Mouse (Mus musculus): ENCODE data around the gene Gpam. TPM values are rescaled to one million over a fixed set of nuclear protein-coding genes. Genes with fewer than 3 reads are reported as not detected.

Gene Gpam
- polyA plus RNA-seq, 1 experiment from 2014 or later, result 22.4 TPM

- 89% methylated on average over 3 of the region's 3 CpGs for WGBS
- no peaks in the 10 kb centered on the region for H3K27me3 ChIP-seq (ENCODE audit: poor library complexity, severe bottlenecking)
- peaks cover 7% of the 10 kb centered on the region; the same call in 1 of the 2 replicates for H3K9me3 ChIP-seq
- H3K36me3 ChIP-seq (replicated peaks), result no peaks in the 10 kb centered on the region
- H3K4me1 ChIP-seq, result peaks cover 17% of the 10 kb centered on the region
- H3K4me3 ChIP-seq, result no peak overlapping the region
- H3K27ac ChIP-seq, result no peak overlapping the region
- DNase-seq (ENCODE audit: extremely low spot score, low spot score), result no peak
Observed at GRCm38 (mm10) chr19:55135918-55136317, 8.9 kb upstream of the Gpam start.

GRCm38 (mm10) chr19:55134521-55134920 lies 7.5 kb upstream of the Gpam start:
- Histone ChIP-seq H3K4me3 (no peak overlapping the region), H3K36me3 (replicated peaks) (no peaks in the 10 kb centered on the region), H3K9me3 (peaks cover 8% of the 10 kb centered on the region; the same call in 1 of the 2 replicates), H3K27me3 (ENCODE audit: poor library complexity, severe bottlenecking) (no peaks in the 10 kb centered on the region), H3K4me1 (peaks cover 15% of the 10 kb centered on the region), H3K27ac (no peak overlapping the region)
- WGBS, result 91% methylated on average over 9 of the region's 9 CpGs
- no peak for DNase-seq (ENCODE audit: extremely low spot score, low spot score)

GRCm38 (mm10) chr19:55132476-55132875 lies 5.4 kb upstream of the Gpam start:
- Histone ChIP-seq H3K9me3 (peaks cover 8% of the 10 kb centered on the region; the same call in 1 of the 2 replicates), H3K4me1 (peaks cover 9% of the 10 kb centered on the region), H3K36me3 (replicated peaks) (no peaks in the 10 kb centered on the region), H3K27me3 (ENCODE audit: poor library complexity, severe bottlenecking) (no peaks in the 10 kb centered on the region), H3K27ac (no peak overlapping the region), H3K4me3 (no peak overlapping the region)
- WGBS, result 83% methylated on average over 3 of the region's 3 CpGs
- no peak for DNase-seq (ENCODE audit: extremely low spot score, low spot score)

GRCm38 (mm10) chr19:55131747-55132146 lies 4.7 kb upstream of the Gpam start:
- H3K4me3 ChIP-seq, result no peak overlapping the region
- H3K9me3 ChIP-seq, result peaks cover 8% of the 10 kb centered on the region; the same call in 1 of the 2 replicates
- H3K27ac ChIP-seq, result no peak overlapping the region
- 57% methylated on average over 1 of the region's 1 CpGs for WGBS
- no peak for DNase-seq (ENCODE audit: extremely low spot score, low spot score)
- H3K4me1 ChIP-seq, result peaks cover 11% of the 10 kb centered on the region
- H3K36me3 ChIP-seq (replicated peaks), result no peaks in the 10 kb centered on the region
- H3K27me3 ChIP-seq (ENCODE audit: poor library complexity, severe bottlenecking), result no peaks in the 10 kb centered on the region

GRCm38 (mm10) chr19:55128469-55128868 lies 1.4 kb upstream of the Gpam start:
- Histone ChIP-seq H3K4me1 (peaks cover 15% of the 10 kb centered on the region), H3K36me3 (replicated peaks) (no peaks in the 10 kb centered on the region), H3K4me3 (no peak overlapping the region), H3K27ac (no peak overlapping the region), H3K27me3 (ENCODE audit: poor library complexity, severe bottlenecking) (no peaks in the 10 kb centered on the region), H3K9me3 (peaks cover 8% of the 10 kb centered on the region; the same call in 1 of the 2 replicates)
- 94% methylated on average over 1 of the region's 1 CpGs for WGBS
- DNase-seq (ENCODE audit: extremely low spot score, low spot score), result no peak

GRCm38 (mm10) chr19:55125456-55125855 lies 1.6 kb downstream of the Gpam start:
- H3K36me3 ChIP-seq (replicated peaks), result no peaks in the 10 kb centered on the region
- H3K4me3 ChIP-seq, result no peak overlapping the region
- H3K4me1 ChIP-seq, result peaks cover 46% of the 10 kb centered on the region
- no peak for DNase-seq (ENCODE audit: extremely low spot score, low spot score)
- 89% methylated on average over 3 of the region's 3 CpGs for WGBS
- no peaks in the 10 kb centered on the region for H3K9me3 ChIP-seq
- H3K27ac ChIP-seq, result no peak overlapping the region
- H3K27me3 ChIP-seq (ENCODE audit: poor library complexity, severe bottlenecking), result no peaks in the 10 kb centered on the region

GRCm38 (mm10) chr19:55123001-55123536 lies 4.0 kb downstream of the Gpam start:
- Histone ChIP-seq H3K36me3 (replicated peaks) (no peaks in the 10 kb centered on the region), H3K9me3 (no peaks in the 10 kb centered on the region), H3K4me1 (peaks cover 51% of the 10 kb centered on the region), H3K4me3 (no peak overlapping the region), H3K27me3 (ENCODE audit: poor library complexity, severe bottlenecking) (no peaks in the 10 kb centered on the region), H3K27ac (peak overlapping the region; percentile 82)
- 47% methylated on average over 11 of the region's 11 CpGs for WGBS
- DNase-seq (ENCODE audit: extremely low spot score, low spot score), result peak; percentile 40

- 87% methylated on average over 4 of the region's 4 CpGs for WGBS
- no peaks in the 10 kb centered on the region for H3K9me3 ChIP-seq
- no peaks in the 10 kb centered on the region for H3K36me3 ChIP-seq (replicated peaks)
- no peaks in the 10 kb centered on the region for H3K27me3 ChIP-seq (ENCODE audit: poor library complexity, severe bottlenecking)
- peak overlapping the region; percentile 82 for H3K27ac ChIP-seq
- DNase-seq (ENCODE audit: extremely low spot score, low spot score), result no peak
- H3K4me1 ChIP-seq, result peaks cover 48% of the 10 kb centered on the region
- no peak overlapping the region for H3K4me3 ChIP-seq
Observed at GRCm38 (mm10) chr19:55122351-55122980, 4.6 kb downstream of the Gpam start.

GRCm38 (mm10) chr19:55121836-55122235 lies 5.2 kb downstream of the Gpam start:
- 77% methylated on average over 6 of the region's 6 CpGs for WGBS

GRCm38 (mm10) chr19:55120518-55121244 lies 6.4 kb downstream of the Gpam start:
- H3K36me3 ChIP-seq (replicated peaks), result no peaks in the 10 kb centered on the region
- H3K27ac ChIP-seq, result peak overlapping the region; percentile 40; the same call in 1 of the 2 replicates
- H3K4me1 ChIP-seq, result peaks cover 42% of the 10 kb centered on the region
- H3K9me3 ChIP-seq, result no peaks in the 10 kb centered on the region
- H3K4me3 ChIP-seq, result no peak overlapping the region
- no peak for DNase-seq (ENCODE audit: extremely low spot score, low spot score)
- WGBS, result 67% methylated on average over 11 of the region's 11 CpGs
- H3K27me3 ChIP-seq (ENCODE audit: poor library complexity, severe bottlenecking), result no peaks in the 10 kb centered on the region

More at GRCm38 (mm10) chr19:55121836-55122235, 5.2 kb downstream of the Gpam start:
- Histone ChIP-seq H3K9me3 (no peaks in the 10 kb centered on the region), H3K36me3 (replicated peaks) (no peaks in the 10 kb centered on the region), H3K4me1 (peaks cover 42% of the 10 kb centered on the region), H3K27ac (peak overlapping the region; percentile 82; the same call in 1 of the 2 replicates), H3K27me3 (ENCODE audit: poor library complexity, severe bottlenecking) (no peaks in the 10 kb centered on the region), H3K4me3 (no peak overlapping the region)
- no peak for DNase-seq (ENCODE audit: extremely low spot score, low spot score)

- no peaks in the 10 kb centered on the region for H3K9me3 ChIP-seq
- no peak overlapping the region for H3K4me3 ChIP-seq
- no peak overlapping the region for H3K27ac ChIP-seq
- 90% methylated on average over 2 of the region's 2 CpGs for WGBS
- DNase-seq (ENCODE audit: extremely low spot score, low spot score), result no peak
- peaks cover 42% of the 10 kb centered on the region for H3K4me1 ChIP-seq
- no peaks in the 10 kb centered on the region for H3K27me3 ChIP-seq (ENCODE audit: poor library complexity, severe bottlenecking)
- no peaks in the 10 kb centered on the region for H3K36me3 ChIP-seq (replicated peaks)
Observed at GRCm38 (mm10) chr19:55119541-55119940, 7.5 kb downstream of the Gpam start.

- H3K4me1 ChIP-seq, result peaks cover 36% of the 10 kb centered on the region
- no peak for DNase-seq (ENCODE audit: extremely low spot score, low spot score)
- H3K9me3 ChIP-seq, result no peaks in the 10 kb centered on the region
- 91% methylated on average over 3 of the region's 3 CpGs for WGBS
- H3K36me3 ChIP-seq (replicated peaks), result no peaks in the 10 kb centered on the region
- no peak overlapping the region for H3K27ac ChIP-seq
- H3K27me3 ChIP-seq (ENCODE audit: poor library complexity, severe bottlenecking), result no peaks in the 10 kb centered on the region; the same call in 1 of the 2 replicates
- no peak overlapping the region for H3K4me3 ChIP-seq
Observed at GRCm38 (mm10) chr19:55117991-55118390, 9.0 kb downstream of the Gpam start.

All from forebrain, embryonic 10.5 days (tissue).